Mouse (Mus musculus) thymus, adult 2 months (tissue): ENCODE measurements around the gene Olfr823. TPM values are rescaled to one million over a fixed set of nuclear protein-coding genes. Genes with fewer than 3 reads are reported as not detected.

Source experiments
- DNase-seq: peaks from one replicate; pipeline ENCODE4 v3.0.0; 2021
- H3K27ac ChIP-seq: fragments of 200-500 bp; 2 replicates; pipeline ENCODE4 v1.5.1; 2012; ENCODE audit warnings: low read length, control low read depth; ENCODE audit not compliant: control insufficient read depth, insufficient read depth
- H3K27me3 ChIP-seq: fragments of 200-500 bp; 2 replicates; pipeline ENCODE4 v1.6.1; 2012; ENCODE audit warnings: mild to moderate bottlenecking, low read length, moderate library complexity, mixed read lengths; ENCODE audit not compliant: control insufficient read depth, insufficient read depth
- H3K36me3 ChIP-seq: fragments of 200-500 bp; 2 replicates; pipeline ENCODE4 v1.6.1; 2012; ENCODE audit warnings: mild to moderate bottlenecking, low read length, moderate library complexity; ENCODE audit not compliant: control insufficient read depth, insufficient read depth
- H3K4me1 ChIP-seq: fragments of 200-500 bp; replicated peaks from 2 replicates; pipeline ENCODE4 v1.6.1; 2012; ENCODE audit warnings: low read length; ENCODE audit not compliant: control insufficient read depth, insufficient read depth
- H3K4me3 ChIP-seq: fragments of 200-500 bp; 2 replicates; pipeline ENCODE4 v1.5.1; 2012; ENCODE audit warnings: mild to moderate bottlenecking, low read length, control low read depth, moderate library complexity; ENCODE audit not compliant: control insufficient read depth, insufficient read depth
- CTCF ChIP-seq: fragments of 200-500 bp; IDR thresholded peaks from 2 replicates; pipeline ENCODE4 v1.5.1; 2012; ENCODE audit warnings: mild to moderate bottlenecking, control low read depth, low read length, moderate library complexity, borderline replicate concordance; ENCODE audit not compliant: control insufficient read depth, poor library complexity, insufficient read depth; ENCODE audit errors: extremely low read depth
- POLR2A ChIP-seq: fragments of 200-500 bp; IDR thresholded peaks from 2 replicates; pipeline ENCODE4 v1.6.1; 2012; ENCODE audit warnings: mild to moderate bottlenecking, low read length, control low read depth, moderate library complexity; ENCODE audit not compliant: control insufficient read depth, poor library complexity, insufficient read depth; ENCODE audit errors: extremely low read depth
- polyA plus RNA-seq: library from polyadenylated mRNA; depleted of rRNA; stranded (reverse); fragments of >200 nt; gene quantifications from 2 replicates; pipeline ENCODE4 v1.2.3, GENCODE M21; 2012; rRNA removed

The Olfr823 gene
- polyA plus RNA-seq, 1 experiment, result not detected

DNA sequence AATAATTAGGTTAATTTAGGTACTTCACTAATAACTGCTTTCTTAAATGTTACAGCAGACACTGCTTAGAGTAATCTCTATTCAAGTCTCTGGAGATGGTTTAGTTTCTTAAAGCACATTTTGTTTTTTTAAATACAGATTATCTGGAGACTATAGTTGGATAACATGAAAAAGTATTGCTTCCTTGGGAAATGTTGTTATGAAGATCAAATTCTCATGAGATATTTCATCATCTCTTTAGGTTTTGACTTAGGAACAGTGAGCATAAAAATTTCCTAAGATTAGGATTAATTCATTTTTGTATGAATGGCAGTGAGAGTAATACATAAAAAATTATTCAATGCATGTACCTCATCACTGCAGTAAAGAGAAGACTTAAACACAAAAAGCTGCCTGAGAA, 44.3 kb downstream of the Olfr823 start, which contains the start of gene Olfr822:
Gene Olfr822, plus strand, starts transcription at position 301 of the 400 bp plus-strand sequence.
- Histone ChIP-seq H3K27me3 (no peaks in the 10 kb centered on the region), H3K4me1 (no peaks in the 10 kb centered on the region)

More for the DNA sequence above, 44.3 kb downstream of the Olfr823 start, which contains the start of gene Olfr822:
- no peak within 1 kb of the TSS for H3K4me3 ChIP-seq
- H3K36me3 ChIP-seq, result no peaks in the 10 kb centered on the region
- DNase-seq, result no peak
- TF ChIP-seq CTCF (no peak), POLR2A (no peak)
- H3K27ac ChIP-seq, result no peak within 1 kb of the TSS

Other genes with a start within 250 kb of the Olfr823 start
- gene Olfr814, start 235.5 kb downstream of the Olfr823 start, polyA plus RNA-seq, result not detected in 2 replicates
- not detected in 2 replicates for gene Olfr815, start 209.5 kb downstream of the Olfr823 start, polyA plus RNA-seq
- gene Olfr816, start 199.8 kb downstream of the Olfr823 start, polyA plus RNA-seq, result not detected in 2 replicates
- gene Olfr818, start 166.3 kb downstream of the Olfr823 start, polyA plus RNA-seq, result not detected in 2 replicates
- gene Olfr819, start 148.1 kb downstream of the Olfr823 start, polyA plus RNA-seq, result not detected in 2 replicates
- not detected in 2 replicates for gene Olfr247, start 139.2 kb downstream of the Olfr823 start, polyA plus RNA-seq
- not detected in 2 replicates for gene Gm10310, start 130.3 kb downstream of the Olfr823 start, polyA plus RNA-seq
- gene Olfr820, start 102.8 kb downstream of the Olfr823 start, polyA plus RNA-seq, result not detected in 2 replicates
- not detected in 2 replicates for gene Olfr821, start 85.0 kb downstream of the Olfr823 start, polyA plus RNA-seq
- not detected in 2 replicates for gene Olfr822, start 44.2 kb downstream of the Olfr823 start, polyA plus RNA-seq
- gene Olfr824, start 14.6 kb upstream of the Olfr823 start, polyA plus RNA-seq, result not detected in 2 replicates
- gene Olfr825, start 51.4 kb upstream of the Olfr823 start, polyA plus RNA-seq, result not detected in 2 replicates
- gene Olfr826, start 68.8 kb upstream of the Olfr823 start, polyA plus RNA-seq, result not detected in 2 replicates
- not detected in 2 replicates for gene Olfr827, start 99.0 kb upstream of the Olfr823 start, polyA plus RNA-seq
- gene Neurod4, start 164.9 kb upstream of the Olfr823 start, polyA plus RNA-seq, result 0.05 TPM in 1 of 2 replicates, not detected in the other
- gene Tespa1, start 207.5 kb upstream of the Olfr823 start, polyA plus RNA-seq, result 68.1 and 72.4 TPM in 2 replicates